26 mouse cellular contexts compared by ENCODE assay signal in the genomic region with DNA sequence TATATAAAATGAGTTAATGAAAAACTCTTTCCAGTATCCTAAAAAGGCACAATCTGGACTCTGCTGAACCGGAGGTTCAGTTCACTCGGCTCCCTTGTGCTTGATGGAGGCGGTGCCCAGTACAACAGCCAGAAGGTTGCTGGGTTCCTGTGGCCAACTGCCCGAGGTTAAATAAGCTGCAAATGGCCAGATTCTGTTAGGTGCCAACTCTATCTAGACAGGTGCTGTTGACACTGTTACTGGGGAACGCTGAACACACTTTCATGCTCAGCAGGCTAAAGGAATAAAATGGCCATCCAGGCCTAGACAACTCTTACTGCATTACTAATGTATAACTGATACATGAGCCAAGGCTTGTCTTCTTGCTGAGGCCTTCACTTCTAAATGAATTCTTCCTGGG. TPM values are rescaled to one million over a fixed set of nuclear protein-coding genes. Genes with fewer than 3 reads are reported as not detected.
DNase-seq lines count a peak whose midpoint lies in the region; ATAC-seq and TF ChIP-seq lines count a peak whose summit lies in the region.
"Had no signal": no experiment of that assay in that cellular context is flagged by ENCODE, and none has a peak within 500 bp of the region (broad histone marks: within the 10 kb centered on the region; RNA-seq: fewer than 3 reads in every experiment).

No protein-coding gene starts in this region.

- no peaks in the 10 kb centered on the region for H3K36me3 ChIP-seq in midbrain, postnatal 0 days (ENCODE audit: insufficient read depth, low read length)
- H3K36me3 ChIP-seq in midbrain, embryonic 16.5 days (ENCODE audit: control insufficient read depth, insufficient read depth, low read length): no peaks in the 10 kb centered on the region
- no peaks in the 10 kb centered on the region for H3K36me3 ChIP-seq in stomach, postnatal 0 days (ENCODE audit: control insufficient read depth, insufficient read depth, low read length)
- H3K36me3 ChIP-seq: embryonic facial prominence, embryonic 13.5 days; forebrain, embryonic 12.5 days; limb, embryonic 13.5 days; midbrain, embryonic 13.5 days; neural tube, embryonic 12.5 days had no signal

- peak; percentile 35 for DNase-seq in heart, adult 11 months
- no peak for DNase-seq in heart, postnatal 25 days (ENCODE audit: low spot score)
- peak; percentile 24 for DNase-seq in midbrain, postnatal 0 days (ENCODE audit: low spot score)
- DNase-seq in cerebellum, postnatal 10 days: peak; percentile 81 to 84
- peak; percentile 42 for DNase-seq in stomach, postnatal 0 days (ENCODE audit: low spot score)
- DNase-seq in right cerebral cortex, adult 18-20 months: no peak
- no peak for DNase-seq in urinary bladder, postnatal 14 days (ENCODE audit: low spot score)
- DNase-seq: adrenal gland, adult 8-10 months; embryo, embryonic 11 days; kidney, adult 18-20 months; kidney, postnatal 10 days; lung, embryonic 14.5 days; lung, postnatal 36 days; thymus, adult 18-20 months had no signal

- WGBS in midbrain, postnatal 0 days: 68% methylated on average over 5 of the region's 5 CpGs
- 82% methylated on average over 5 of the region's 5 CpGs for WGBS in midbrain, embryonic 16.5 days
- WGBS in stomach, postnatal 0 days: 54% methylated on average over 5 of the region's 5 CpGs

- no peak overlapping the region for H3K27ac ChIP-seq in midbrain, postnatal 0 days (ENCODE audit: low read depth, low read length)
- no peak overlapping the region for H3K27ac ChIP-seq in midbrain, embryonic 16.5 days (ENCODE audit: low read length)
- no peak overlapping the region for H3K27ac ChIP-seq in stomach, postnatal 0 days (replicated peaks)
- H3K27ac ChIP-seq: embryonic facial prominence, embryonic 13.5 days; forebrain, embryonic 12.5 days; limb, embryonic 13.5 days; liver, embryonic 14.5 days; midbrain, embryonic 13.5 days; neural tube, embryonic 12.5 days had no signal

- ATAC-seq in midbrain, postnatal 0 days (ENCODE audit: low FRiP score): no peak
- no peak for ATAC-seq in midbrain, embryonic 16.5 days
- 0 out of 2 replicates have a peak, but pooled peaks have one; percentile 17 for ATAC-seq in stomach, postnatal 0 days (ENCODE audit: low FRiP score, low TSS enrichment)
- ATAC-seq: inflammation-experienced regulatory T-cells, adult 6 months; midbrain, embryonic 13.5 days had no signal

- no peaks in the 10 kb centered on the region for H3K27me3 ChIP-seq in midbrain, postnatal 0 days (ENCODE audit: insufficient read depth, low read length)
- no peaks in the 10 kb centered on the region for H3K27me3 ChIP-seq in midbrain, embryonic 16.5 days (ENCODE audit: control insufficient read depth, insufficient read depth, low read depth, low read length)
- no peaks in the 10 kb centered on the region for H3K27me3 ChIP-seq in stomach, postnatal 0 days (ENCODE audit: control insufficient read depth, insufficient read depth, low read length)
- H3K27me3 ChIP-seq: forebrain, embryonic 12.5 days; limb, embryonic 13.5 days; megakaryocyte, embryonic 14.5 days; midbrain, embryonic 13.5 days; neural tube, embryonic 12.5 days had no signal

- TF ChIP-seq CTCF in midbrain, postnatal 0 days (IDR thresholded peaks at IDR 0.05): no peak
- TF ChIP-seq CTCF in stomach, postnatal 0 days (IDR thresholded peaks at IDR 0.05; ENCODE audit: low read depth): no peak

- H3K4me2 ChIP-seq in midbrain, postnatal 0 days (ENCODE audit: low read depth, low read length, poor library complexity, severe bottlenecking): no peak overlapping the region
- no peak overlapping the region for H3K4me2 ChIP-seq in midbrain, embryonic 16.5 days (ENCODE audit: low read length)
- H3K4me2 ChIP-seq in stomach, postnatal 0 days (replicated peaks; ENCODE audit: low read depth): no peak overlapping the region
- H3K4me2 ChIP-seq: embryonic facial prominence, embryonic 13.5 days; forebrain, embryonic 12.5 days; heart, embryonic 11.5 days; limb, embryonic 13.5 days; lung, embryonic 14.5 days; midbrain, embryonic 13.5 days; neural tube, embryonic 12.5 days had no signal

- no peak overlapping the region for H3K9ac ChIP-seq in midbrain, postnatal 0 days (replicated peaks; ENCODE audit: low read length, poor library complexity, severe bottlenecking)
- no peak overlapping the region for H3K9ac ChIP-seq in midbrain, embryonic 16.5 days (ENCODE audit: low read depth, low read length)
- no peak overlapping the region for H3K9ac ChIP-seq in stomach, postnatal 0 days (ENCODE audit: low read length)
- H3K9ac ChIP-seq: embryonic facial prominence, embryonic 13.5 days; forebrain, embryonic 12.5 days; limb, embryonic 13.5 days; liver, embryonic 14.5 days; lung, embryonic 14.5 days; midbrain, embryonic 13.5 days; neural tube, embryonic 12.5 days had no signal

- H3K9me3 ChIP-seq in midbrain, postnatal 0 days (ENCODE audit: low read length): no peaks in the 10 kb centered on the region
- H3K9me3 ChIP-seq in midbrain, embryonic 16.5 days (replicated peaks; ENCODE audit: control insufficient read depth, low read length, poor library complexity, severe bottlenecking): no peaks in the 10 kb centered on the region
- H3K9me3 ChIP-seq in stomach, postnatal 0 days (ENCODE audit: control insufficient read depth, low read length): no peaks in the 10 kb centered on the region
- H3K9me3 ChIP-seq: embryonic facial prominence, embryonic 13.5 days; forebrain, embryonic 12.5 days; limb, embryonic 13.5 days; megakaryocyte, embryonic 14.5 days; midbrain, embryonic 13.5 days; neural tube, embryonic 12.5 days had no signal

- H3K4me3 ChIP-seq in midbrain, postnatal 0 days (ENCODE audit: low read depth, low read length): no peak overlapping the region
- H3K4me3 ChIP-seq in midbrain, embryonic 16.5 days (ENCODE audit: low read depth, low read length): no peak overlapping the region
- H3K4me3 ChIP-seq in stomach, postnatal 0 days (ENCODE audit: low read depth, low read length): no peak overlapping the region
- H3K4me3 ChIP-seq: embryonic facial prominence, embryonic 13.5 days; erythroblast, embryonic 14.5 days; forebrain, embryonic 12.5 days; limb, embryonic 13.5 days; megakaryocyte, embryonic 14.5 days; midbrain, embryonic 13.5 days; neural tube, embryonic 12.5 days had no signal

- intact Hi-C loops in heart, postnatal 25 days (cut with DNase I): loop anchor here (10.0 kb wide), 1 partner anchor 648 kb away; no protein-coding TSS in a partner anchor

- no peaks in the 10 kb centered on the region for H3K4me1 ChIP-seq in midbrain, postnatal 0 days (ENCODE audit: insufficient read depth, low read length)
- no peaks in the 10 kb centered on the region for H3K4me1 ChIP-seq in midbrain, embryonic 16.5 days (ENCODE audit: control insufficient read depth, insufficient read depth, low read length)
- H3K4me1 ChIP-seq in stomach, postnatal 0 days (replicated peaks; ENCODE audit: control insufficient read depth, insufficient read depth): no peaks in the 10 kb centered on the region
- H3K4me1 ChIP-seq: embryonic facial prominence, embryonic 13.5 days; forebrain, embryonic 12.5 days; limb, embryonic 13.5 days; megakaryocyte, embryonic 14.5 days; midbrain, embryonic 13.5 days; neural tube, embryonic 12.5 days had no signal

- TF ChIP-seq EP300 in stomach, postnatal 0 days (optimal IDR thresholded peaks at IDR 0.05): no peak

RNA-seq across cellular contexts. Expression of gene Adcy2, which starts 7.6 kb away (rescaled TPM):
- under 1 TPM; 0.42 to 0.44 TPM for total RNA-seq in heart, postnatal 25 days (2021)
- 42.6 and 50.9 TPM in 2 replicates for total RNA-seq in midbrain, postnatal 0 days (2014; rRNA removed)
- polyA plus RNA-seq in midbrain, postnatal 0 days (2015; fragmentation: Nextera tagmentation; extraction: Ambion mirVana): 16.8 and 17.3 TPM in 2 replicates
- 6.7 and 7.5 TPM in 2 replicates for polyA plus RNA-seq in midbrain, embryonic 16.5 days (2015; fragmentation: Nextera tagmentation; extraction: Ambion mirVana)
- polyA plus RNA-seq in stomach, postnatal 0 days (2015; fragmentation: Nextera tagmentation; extraction: Ambion mirVana): 3.7 and 4.3 TPM in 2 replicates
- total RNA-seq: granulocyte monocyte progenitor cell, adult 5-6 weeks had no signal
- polyA plus RNA-seq: erythroblast, embryonic 14.5 days; inflammation-experienced regulatory T-cells, adult 6 months had no signal

Comparison
In these comparisons a context has a peak if more than half of its experiments do, and no peak if none do; other contexts are left out.
1. DNase-seq: peak in heart, adult 11 months (single experiment), midbrain, postnatal 0 days (single experiment), cerebellum, postnatal 10 days (2 of 2) and stomach, postnatal 0 days (single experiment); none in heart, postnatal 25 days (single experiment), right cerebral cortex, adult 18-20 months (single experiment) and urinary bladder, postnatal 14 days (single experiment).